Mouse (Mus musculus) gastrocnemius, postnatal 4 days (tissue): ENCODE measurements at regions not wholly inside any gene's neighbourhood (a gene's known extent, or its start where the extent isn't known, plus 50 kb on each side); places are given as distances from the start of the nearest gene placed in this dataset.

Source experiments
- DNase-seq, 2 experiments: peaks; one replicate each; pipeline ENCODE4 v3.0.0; 2021 to 2022; ENCODE audit warnings: low spot score in 2 of 2, mixed read lengths in 2 of 2

GRCm38 (mm10) chr6:98178005-98178404 is 164.5 kb downstream of the Gm765 start:
- DNase-seq: no peak

- no peak for DNase-seq
Measured at GRCm38 (mm10) chr6:98149043-98149813, 193.3 kb downstream of the Gm765 start.

GRCm38 (mm10) chr6:98147855-98148254 is 194.7 kb downstream of the Gm765 start:
- no peak for DNase-seq

GRCm38 (mm10) chr6:98132931-98133330 is 209.6 kb downstream of the Gm765 start:
- peak in 1 of 2 experiments; percentile 28 for DNase-seq

GRCm38 (mm10) chr6:98125434-98125833 is 217.1 kb downstream of the Gm765 start:
- no peak for DNase-seq

- DNase-seq: no peak
Measured at GRCm38 (mm10) chr6:98118355-98119150, 224.0 kb downstream of the Gm765 start.

- DNase-seq: no peak
Measured at GRCm38 (mm10) chr6:98114327-98115134, 228.0 kb downstream of the Gm765 start.

GRCm38 (mm10) chr6:98113708-98114107 is 228.8 kb downstream of the Gm765 start:
- no peak for DNase-seq

- DNase-seq: no peak
Measured at GRCm38 (mm10) chr6:98112495-98113115, 229.9 kb downstream of the Gm765 start.

GRCm38 (mm10) chr6:98107123-98107522 is 235.4 kb downstream of the Gm765 start:
- DNase-seq: no peak

GRCm38 (mm10) chr6:98105280-98106090 is 237.1 kb downstream of the Gm765 start:
- DNase-seq: peak; percentile 45 to 80

GRCm38 (mm10) chr6:98104432-98104831 is 238.1 kb downstream of the Gm765 start:
- DNase-seq: no peak

GRCm38 (mm10) chr6:98101023-98101422 is 241.5 kb downstream of the Gm765 start:
- DNase-seq: no peak

- DNase-seq: no peak
Measured at GRCm38 (mm10) chr6:98099126-98099525, 243.4 kb downstream of the Gm765 start.

- DNase-seq: no peak
Measured at GRCm38 (mm10) chr6:98095243-98095642, 247.3 kb downstream of the Gm765 start.

GRCm38 (mm10) chr6:98089185-98089584 is 253.4 kb downstream of the Gm765 start:
- peak in 1 of 2 experiments; percentile 18 for DNase-seq

- DNase-seq: no peak
Measured at GRCm38 (mm10) chr6:98080076-98080475, 262.5 kb downstream of the Gm765 start.
